Mouse (Mus musculus) mesoderm, embryonic 11.5 days (tissue): ENCODE results near the gene Kpnb1.
A peak's percentile ranks its signal among the peaks of the same experiment; 100 is the strongest.
"Not testable (repeated sequence)": the region's sequence is repeated elsewhere in the genome, so short reads cannot be mapped to it uniquely, and the experiment has no call there.

Experiments used
- DNase-seq: peaks from one replicate; pipeline ENCODE4 v3.0.0-alpha.2; 2012; ENCODE audit warnings: low read depth, low spot score

Kpnb1 gene

DNA sequence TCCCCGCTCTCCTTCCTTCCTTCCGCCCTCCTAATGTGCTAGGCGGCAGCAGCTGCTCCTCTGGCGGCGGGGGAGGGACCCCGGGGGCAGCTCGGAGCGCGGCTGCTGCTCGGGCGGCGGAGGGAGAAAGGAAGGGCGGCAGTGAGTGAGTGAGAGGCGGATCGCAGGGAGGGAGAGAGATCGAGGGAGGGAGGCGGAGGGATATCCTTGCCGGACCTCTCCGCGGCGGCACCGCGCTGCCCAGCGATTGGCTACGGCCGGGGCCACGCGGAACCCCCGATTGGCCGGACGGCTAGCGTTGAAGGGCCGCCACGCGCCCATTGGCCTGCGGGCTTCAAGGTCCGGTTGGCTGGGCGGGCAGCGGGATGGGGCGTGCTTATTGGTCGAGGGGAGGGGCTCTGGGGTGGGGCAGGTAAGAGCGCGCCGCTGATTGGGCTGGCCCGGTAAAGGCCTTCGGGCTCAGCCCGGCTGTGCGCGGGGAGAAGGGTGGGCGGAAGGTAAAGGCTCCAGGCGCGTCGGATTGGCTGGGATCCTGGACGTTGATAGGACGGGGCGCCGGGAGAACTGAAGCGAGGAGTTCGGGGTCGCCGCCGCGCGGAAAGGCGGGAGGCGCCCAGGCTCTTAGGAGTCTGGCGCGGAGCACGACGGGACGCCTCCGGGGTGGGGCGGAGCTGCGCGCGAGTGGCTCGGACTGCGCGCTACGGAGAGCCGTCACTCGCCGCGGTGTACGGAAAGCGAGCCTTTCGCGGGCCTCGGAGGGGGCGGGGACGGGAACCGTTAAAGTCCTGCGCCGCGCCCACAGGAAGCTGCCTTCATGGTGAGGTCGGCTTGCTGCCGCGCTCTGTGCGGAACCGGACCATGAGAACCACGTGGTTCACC lies at the start of gene Kpnb1:
TSS of gene Kpnb1 (minus strand) at position 118 of the 879 bp plus-strand sequence.
- DNase-seq, result peak; percentile 99

GRCm38 (mm10) chr11:97232436-97232835 lies 44.8 kb upstream of the Kpnb1 start:
- no peak for DNase-seq

DNA sequence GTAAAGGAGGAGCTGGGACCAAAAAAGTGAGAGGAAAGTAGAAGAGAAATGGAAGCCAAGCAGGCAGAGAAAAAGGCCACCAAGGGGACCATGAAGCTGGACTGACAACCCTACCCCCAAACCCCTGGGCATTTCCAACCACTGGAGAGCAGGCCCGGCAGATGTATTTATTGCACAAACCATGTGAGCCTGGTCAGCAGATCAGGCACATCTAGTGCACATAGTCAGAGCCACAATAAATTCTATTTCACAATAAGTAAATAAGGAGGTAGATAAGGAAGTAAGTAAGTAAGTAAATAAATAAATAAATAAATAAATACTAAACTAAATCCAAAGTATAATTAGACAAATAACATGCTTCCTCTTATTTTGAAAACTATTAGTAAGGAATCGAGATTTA lies 41.7 kb upstream of the Kpnb1 start:
- DNase-seq, result no peak

GRCm38 (mm10) chr11:97228985-97229384 lies 41.3 kb upstream of the Kpnb1 start:
- DNase-seq, result no peak

DNA sequence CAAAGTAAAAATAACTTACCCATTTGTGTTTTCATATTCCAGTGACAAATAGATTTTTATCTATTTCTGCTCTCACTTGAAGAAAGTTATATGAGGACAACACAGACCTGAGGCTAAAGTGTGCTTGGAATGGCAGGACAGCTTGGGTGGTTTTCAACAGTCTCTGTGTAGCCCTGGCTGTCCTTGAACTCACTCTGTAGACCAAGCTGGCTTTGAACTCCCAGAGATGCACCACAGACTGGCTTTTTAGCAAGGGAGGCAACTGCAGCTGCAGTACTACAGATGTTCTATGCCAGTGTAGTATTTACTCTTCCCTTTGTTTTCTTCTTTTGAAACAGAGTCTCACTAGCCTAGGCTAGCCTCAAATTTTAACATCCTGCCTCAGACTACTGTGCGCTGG lies 38.5 kb upstream of the Kpnb1 start:
- no peak for DNase-seq

GRCm38 (mm10) chr11:97223485-97223884 lies 35.8 kb upstream of the Kpnb1 start:
- no peak for DNase-seq

DNA sequence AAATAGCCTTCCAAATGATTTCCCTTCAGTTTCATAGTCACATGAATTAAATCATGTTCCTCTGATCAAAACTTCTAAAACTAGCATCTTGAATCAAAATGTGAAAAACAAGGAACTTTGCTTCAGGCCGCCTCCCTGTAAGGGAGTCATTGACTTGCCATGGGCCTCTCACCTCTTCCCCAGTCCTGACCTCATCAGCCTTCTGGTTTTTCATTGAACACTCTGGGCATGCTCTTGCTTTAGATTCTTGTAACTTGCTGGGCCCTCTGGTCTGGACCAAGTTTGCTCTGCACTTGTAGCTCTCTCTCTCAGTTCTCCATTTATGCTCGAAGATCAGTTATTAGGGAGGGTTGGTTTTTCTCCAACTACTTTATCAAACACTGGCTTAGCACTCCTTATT lies 33.9 kb upstream of the Kpnb1 start:
- DNase-seq, result no peak

DNA sequence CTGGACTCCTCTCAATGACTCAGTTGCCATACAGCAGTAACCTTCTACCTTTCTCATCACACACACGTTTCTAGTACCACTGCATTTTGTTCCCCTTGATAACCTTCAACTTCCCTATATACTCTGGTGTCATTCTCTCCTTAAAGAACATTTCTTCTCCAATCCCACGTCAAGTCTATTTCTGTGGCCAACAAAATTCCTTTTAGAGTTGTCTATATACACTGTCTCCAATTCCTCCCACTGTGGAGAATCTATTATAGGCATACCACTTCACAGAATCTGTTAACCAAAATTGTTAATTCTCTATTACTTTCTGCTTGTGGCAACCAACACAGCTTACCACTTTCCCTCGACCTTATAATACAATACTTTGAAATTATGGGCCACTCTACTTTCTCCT lies 32.5 kb upstream of the Kpnb1 start:
- no peak for DNase-seq

DNA sequence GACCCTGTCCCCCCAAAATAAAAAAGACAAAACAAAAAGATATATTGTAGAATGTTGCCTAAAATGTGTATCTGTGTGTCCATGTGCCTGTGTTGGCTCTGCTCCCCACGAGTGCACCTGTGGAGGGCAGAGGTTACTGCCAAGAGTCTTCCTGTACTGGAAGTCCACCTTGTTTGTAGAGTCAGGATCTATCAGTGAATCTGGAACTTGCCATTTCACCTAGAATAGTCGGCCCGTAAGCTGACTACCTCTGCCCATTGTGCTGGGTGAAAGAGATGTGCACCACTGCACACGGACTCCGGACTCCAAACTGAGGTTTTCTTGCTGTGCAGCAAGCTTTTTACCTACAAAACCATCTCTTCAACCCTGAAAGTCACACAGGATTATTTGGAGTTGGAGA lies 26.7 kb upstream of the Kpnb1 start:
- DNase-seq, result no peak

DNA sequence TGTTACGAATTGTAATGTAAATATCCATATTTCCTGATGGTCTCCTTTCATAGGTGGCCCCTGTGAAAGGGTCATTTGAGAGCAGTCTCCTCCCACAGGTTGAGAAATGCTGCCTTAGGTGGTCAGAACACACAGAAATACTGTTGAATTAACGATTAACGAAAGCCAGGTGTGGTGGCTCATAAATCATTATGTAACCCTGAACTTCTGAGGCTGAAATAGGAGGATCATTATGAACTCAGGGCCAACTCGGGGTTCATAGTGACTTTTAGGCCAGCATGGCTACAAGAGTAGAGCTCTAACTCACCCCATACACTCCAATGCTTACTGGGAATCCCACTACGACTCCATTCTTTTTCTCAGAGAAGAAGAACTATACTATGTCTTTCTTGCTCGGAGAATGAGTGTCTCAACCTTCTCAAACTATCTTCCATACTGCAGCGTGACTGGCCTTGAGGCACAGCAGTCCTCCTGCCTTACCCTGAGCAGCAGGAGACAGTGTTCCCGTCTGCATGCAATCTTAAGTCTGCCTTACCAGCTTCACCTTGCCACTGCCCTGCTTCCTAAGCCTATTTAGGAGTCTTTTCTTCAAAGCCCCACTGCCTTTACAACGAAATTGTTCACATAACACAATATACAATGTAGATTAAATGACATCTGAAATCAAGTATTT lies 23.2 kb upstream of the Kpnb1 start:
- no peak for DNase-seq

GRCm38 (mm10) chr11:97207011-97207422 lies 19.3 kb upstream of the Kpnb1 start:
- DNase-seq, result no peak

DNA sequence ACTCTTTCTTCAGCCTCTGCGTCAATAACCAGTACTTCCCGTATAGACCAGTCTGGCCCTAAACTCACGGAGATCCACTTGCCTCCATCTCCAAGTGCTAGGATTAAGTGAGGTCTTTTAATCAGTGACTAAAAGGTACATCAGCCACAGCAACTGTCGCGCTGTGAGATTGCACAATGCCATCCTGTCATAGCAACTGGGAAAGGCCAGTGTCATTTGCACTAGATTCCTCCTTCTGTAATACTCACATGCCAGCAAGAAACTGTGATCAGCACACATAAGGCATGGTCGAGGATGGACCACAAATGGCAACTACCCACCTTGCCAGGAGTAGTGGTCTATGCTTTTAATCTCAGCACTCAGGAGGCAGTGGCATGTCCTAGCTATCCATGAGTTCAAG lies 11.8 kb upstream of the Kpnb1 start:
- no peak for DNase-seq

GRCm38 (mm10) chr11:97198601-97199000 lies 10.9 kb upstream of the Kpnb1 start:
- DNase-seq, result peak; percentile 68

DNA sequence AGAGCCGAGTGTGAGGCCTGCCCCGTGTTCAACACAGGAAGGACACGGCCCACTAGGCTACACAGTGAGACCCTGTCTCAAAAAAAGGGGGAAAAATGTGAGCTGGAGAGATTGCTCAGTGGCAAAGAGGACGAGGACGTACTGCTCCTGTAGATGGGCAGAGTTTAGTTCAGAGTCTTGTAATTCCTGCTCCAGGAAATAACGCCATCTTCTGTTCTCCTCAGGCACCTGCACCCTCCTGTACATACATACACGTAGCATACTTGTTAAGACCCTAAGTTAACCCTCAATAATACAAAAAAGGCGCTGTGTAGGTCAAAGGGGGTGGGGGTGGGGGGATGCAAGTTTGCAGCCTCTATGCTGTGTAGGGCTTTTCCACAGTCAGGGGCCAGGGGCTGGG lies 9.3 kb upstream of the Kpnb1 start:
- DNase-seq, result no peak

GRCm38 (mm10) chr11:97196541-97196940 lies 8.9 kb upstream of the Kpnb1 start:
- no peak for DNase-seq

DNA sequence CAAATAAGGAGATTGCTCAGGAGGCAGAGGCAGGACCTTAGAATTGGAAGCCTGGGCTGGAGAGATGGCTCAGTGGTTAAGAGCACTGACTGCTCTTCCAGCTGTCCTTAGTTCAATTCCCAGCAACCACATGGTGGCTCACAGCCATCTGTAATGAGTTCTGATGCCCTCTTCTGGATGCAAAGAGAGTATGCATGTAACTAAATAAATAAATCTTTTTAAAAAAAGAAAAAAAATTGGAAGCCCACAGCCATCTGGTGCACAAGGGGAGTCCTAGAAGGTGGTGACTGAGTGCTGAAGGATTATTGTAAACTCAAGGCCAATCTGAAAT lies 4.9 kb upstream of the Kpnb1 start:
- DNase-seq, result no peak

GRCm38 (mm10) chr11:97191915-97192620 lies 4.4 kb upstream of the Kpnb1 start:
- no peak for DNase-seq

GRCm38 (mm10) chr11:97190992-97191391 lies 3.3 kb upstream of the Kpnb1 start:
- no peak for DNase-seq

GRCm38 (mm10) chr11:97189645-97190044 lies 2.0 kb upstream of the Kpnb1 start:
- DNase-seq, result not testable (repeated sequence)

DNA sequence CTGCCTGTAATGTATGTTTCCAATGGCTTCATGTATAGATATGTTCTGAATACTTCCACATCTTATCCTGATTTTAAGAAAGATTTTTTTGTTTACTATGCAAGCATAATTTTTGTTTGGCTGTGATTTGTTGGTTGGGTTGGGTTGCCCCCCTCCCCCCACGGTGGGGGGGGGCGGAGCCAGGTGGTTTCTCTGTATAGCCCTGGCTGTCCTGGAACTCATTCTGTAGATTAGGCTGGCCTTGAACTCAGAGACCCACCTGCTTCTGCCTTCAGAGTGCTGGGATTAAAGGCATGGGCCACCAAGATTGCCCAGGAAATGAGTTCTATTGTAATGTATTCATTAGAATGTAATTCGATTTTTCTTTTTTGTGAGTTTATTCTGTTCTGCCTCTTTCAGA lies 1.6 kb upstream of the Kpnb1 start:
- no peak for DNase-seq

DNA sequence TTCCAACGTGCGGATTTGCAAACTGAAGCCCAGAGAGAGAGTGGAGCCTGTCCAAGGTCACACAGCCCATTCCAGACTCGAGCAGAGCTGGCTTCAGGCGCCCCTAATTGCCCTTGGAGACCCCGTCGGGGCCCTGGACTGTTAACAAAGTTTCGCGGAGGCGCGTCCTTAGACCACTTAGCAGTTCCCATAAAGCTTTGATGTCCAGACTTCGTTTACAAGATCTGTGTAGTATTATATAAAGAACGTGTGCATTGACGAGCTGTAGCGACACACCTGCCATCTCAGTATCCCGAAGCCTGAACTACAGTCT lies 918 bp upstream of the Kpnb1 start:
- no peak for DNase-seq

GRCm38 (mm10) chr11:97186947-97187763 lies 526 bp downstream of the Kpnb1 start:
- DNase-seq, result peak; percentile 96
